Mouse (Mus musculus): ENCODE data around the gene Apip. TPM values are rescaled to one million over a fixed set of nuclear protein-coding genes. Genes with fewer than 3 reads are reported as not detected.

The Apip gene
- total RNA-seq (2012; rRNA removed), result 18.1 and 27.9 TPM in 2 replicates

GRCm38 (mm10) chr2:103073219-103073982 is at the start of gene Apip, which contains the start of gene Pdhx:
Gene Apip, plus strand, starts transcription at chr2:103073675.
Gene Pdhx, minus strand, starts transcription at chr2:103073513.
- Histone ChIP-seq H3K36me3 (ENCODE audit: control insufficient read depth, insufficient read depth, low read length, poor library complexity, severe bottlenecking) (no peaks in the 10 kb centered on the region), H3K4me1 (ENCODE audit: control insufficient read depth in 2 of 2, insufficient read depth in 2 of 2, low read length in 2 of 2, poor library complexity in 1 of 2) (0 out of 4 replicates have a peak, but pooled peaks cover 0 to 2% of the 10 kb centered on the region in 2 experiments), H3K9ac (ENCODE audit: insufficient read depth, low read depth, low read length, poor library complexity, severe bottlenecking) (peak within 1 kb of the TSS; percentile 96), H3K9me3 (ENCODE audit: control insufficient read depth, insufficient read depth, low read depth, low read length) (no peaks in the 10 kb centered on the region), H3K27ac (ENCODE audit: insufficient read depth, low read depth, low read length, poor library complexity, severe bottlenecking) (peak within 1 kb of the TSS; percentile 61), H3K4me3 (ENCODE audit: insufficient read depth in 1 of 2, low read depth in 1 of 2, low read length in 2 of 2, poor library complexity in 1 of 2, severe bottlenecking in 1 of 2) (peak within 1 kb of the TSS; percentile 94 to 100)
- in situ Hi-C loops (cut with MboI; ENCODE audit: low sequenced_read_pairs in 2 of 2, unreplicated experiment in 2 of 2), result no loop called here
- TF ChIP-seq HCFC1 (IDR thresholded peaks at IDR 0.05; ENCODE audit: borderline replicate concordance, insufficient read depth, low read length), result 0 out of 2 replicates have a peak, but pooled peaks have one; percentile 40
- TF ChIP-seq ZC3H11A (IDR thresholded peaks at IDR 0.05; ENCODE audit: borderline replicate concordance, low read depth, low read length), result no peak
- no peak for TF ChIP-seq MAFK (IDR thresholded peaks at IDR 0.05; ENCODE audit: insufficient read depth, low read depth, low read length)
- TF ChIP-seq ZNF384 (IDR thresholded peaks at IDR 0.05; ENCODE audit: low read depth, low read length), result no peak
- DNase-seq (ENCODE audit: low read depth, low spot score), result peak; percentile 98

DNA sequence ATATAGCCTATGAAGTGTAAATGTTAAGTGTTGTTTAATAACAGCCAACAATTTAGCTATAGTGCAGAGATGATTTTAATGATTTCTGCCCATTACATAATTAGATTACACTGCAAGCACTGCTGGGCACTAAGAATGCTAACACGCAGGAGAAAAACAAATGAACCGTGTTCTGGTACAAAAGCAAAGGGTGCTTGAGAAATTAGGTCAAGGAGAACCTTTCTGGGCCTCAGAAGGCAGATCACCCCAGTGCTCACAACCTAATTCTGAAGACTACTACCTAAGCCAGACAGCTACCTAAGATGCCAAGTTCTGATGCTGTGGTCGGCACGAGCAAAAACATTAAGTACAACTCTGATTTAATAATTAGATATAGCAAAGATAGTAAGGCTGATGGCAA is 35.6 kb upstream of the Apip start:
- H3K9me3 ChIP-seq (ENCODE audit: control insufficient read depth, insufficient read depth, low read depth, low read length), result no peaks in the 10 kb centered on the region
- no peaks in the 10 kb centered on the region for H3K4me1 ChIP-seq (ENCODE audit: control insufficient read depth in 2 of 2, insufficient read depth in 2 of 2, low read length in 2 of 2, poor library complexity in 1 of 2)
- TF ChIP-seq CHD2 (IDR thresholded peaks at IDR 0.05; ENCODE audit: low read depth, low read length), result no peak
- no peak for TF ChIP-seq HCFC1 (IDR thresholded peaks at IDR 0.05; ENCODE audit: borderline replicate concordance, insufficient read depth, low read length)
- TF ChIP-seq ZNF384 (IDR thresholded peaks at IDR 0.05; ENCODE audit: low read depth, low read length), result no peak
- TF ChIP-seq ZC3H11A (IDR thresholded peaks at IDR 0.05; ENCODE audit: borderline replicate concordance, low read depth, low read length), result no peak
- TF ChIP-seq MAFK (IDR thresholded peaks at IDR 0.05; ENCODE audit: insufficient read depth, low read depth, low read length), result no peak
- H3K36me3 ChIP-seq (ENCODE audit: control insufficient read depth, insufficient read depth, low read length, poor library complexity, severe bottlenecking), result peaks cover 2% of the 10 kb centered on the region
- in situ Hi-C loops (cut with MboI; ENCODE audit: low sequenced_read_pairs in 2 of 2, unreplicated experiment in 2 of 2), result no loop called here
- no peak for DNase-seq (ENCODE audit: low read depth, low spot score)
- H3K27ac ChIP-seq (ENCODE audit: insufficient read depth, low read depth, low read length, poor library complexity, severe bottlenecking), result no peak overlapping the region
- no peak overlapping the region for H3K4me3 ChIP-seq (ENCODE audit: insufficient read depth in 1 of 2, low read depth in 1 of 2, low read length in 2 of 2, poor library complexity in 1 of 2, severe bottlenecking in 1 of 2)
- H3K9ac ChIP-seq (ENCODE audit: insufficient read depth, low read depth, low read length, poor library complexity, severe bottlenecking), result no peak overlapping the region

DNA sequence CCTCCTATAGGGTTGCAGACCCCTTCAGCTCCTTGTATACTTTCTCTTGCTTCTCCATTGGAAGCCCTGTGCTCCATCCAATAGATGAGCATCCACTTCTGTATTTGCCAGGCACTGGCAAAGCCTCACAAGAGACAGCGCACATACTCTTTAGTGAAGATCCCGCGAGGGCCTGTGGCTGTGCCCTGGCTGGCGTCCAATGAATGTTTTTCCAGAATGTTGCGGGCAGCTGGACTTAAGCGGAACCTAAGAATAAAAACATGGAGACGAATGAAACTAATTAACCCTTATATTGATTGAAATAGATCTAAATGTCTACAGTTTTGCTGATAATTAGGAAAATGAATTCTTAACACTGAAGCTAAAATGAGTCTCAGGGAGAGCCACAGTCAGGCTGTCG is 32.6 kb upstream of the Apip start:
- in situ Hi-C loops (cut with MboI; ENCODE audit: low sequenced_read_pairs in 2 of 2, unreplicated experiment in 2 of 2), result no loop called here
- TF ChIP-seq CHD2 (IDR thresholded peaks at IDR 0.05; ENCODE audit: low read depth, low read length) (no peak), MAFK (IDR thresholded peaks at IDR 0.05; ENCODE audit: insufficient read depth, low read depth, low read length) (no peak), HCFC1 (IDR thresholded peaks at IDR 0.05; ENCODE audit: borderline replicate concordance, insufficient read depth, low read length) (no peak), ZNF384 (IDR thresholded peaks at IDR 0.05; ENCODE audit: low read depth, low read length) (no peak), ZC3H11A (IDR thresholded peaks at IDR 0.05; ENCODE audit: borderline replicate concordance, low read depth, low read length) (no peak)
- no peaks in the 10 kb centered on the region for H3K4me1 ChIP-seq (ENCODE audit: control insufficient read depth in 2 of 2, insufficient read depth in 2 of 2, low read length in 2 of 2, poor library complexity in 1 of 2)
- H3K4me3 ChIP-seq (ENCODE audit: insufficient read depth in 1 of 2, low read depth in 1 of 2, low read length in 2 of 2, poor library complexity in 1 of 2, severe bottlenecking in 1 of 2), result no peak overlapping the region
- no peak overlapping the region for H3K27ac ChIP-seq (ENCODE audit: insufficient read depth, low read depth, low read length, poor library complexity, severe bottlenecking)
- DNase-seq (ENCODE audit: low read depth, low spot score), result no peak
- H3K36me3 ChIP-seq (ENCODE audit: control insufficient read depth, insufficient read depth, low read length, poor library complexity, severe bottlenecking), result peaks cover 2% of the 10 kb centered on the region; the same call in 1 of the 2 replicates
- no peaks in the 10 kb centered on the region for H3K9me3 ChIP-seq (ENCODE audit: control insufficient read depth, insufficient read depth, low read depth, low read length)
- H3K9ac ChIP-seq (ENCODE audit: insufficient read depth, low read depth, low read length, poor library complexity, severe bottlenecking), result no peak overlapping the region

GRCm38 (mm10) chr2:103045286-103045685 is 28.2 kb upstream of the Apip start:
- peaks cover 2% of the 10 kb centered on the region; the same call in 1 of the 2 replicates for H3K36me3 ChIP-seq (ENCODE audit: control insufficient read depth, insufficient read depth, low read length, poor library complexity, severe bottlenecking)
- H3K9ac ChIP-seq (ENCODE audit: insufficient read depth, low read depth, low read length, poor library complexity, severe bottlenecking), result no peak overlapping the region
- TF ChIP-seq CHD2 (IDR thresholded peaks at IDR 0.05; ENCODE audit: low read depth, low read length) (no peak), ZC3H11A (IDR thresholded peaks at IDR 0.05; ENCODE audit: borderline replicate concordance, low read depth, low read length) (no peak), ZNF384 (IDR thresholded peaks at IDR 0.05; ENCODE audit: low read depth, low read length) (no peak)
- H3K4me1 ChIP-seq (ENCODE audit: control insufficient read depth in 2 of 2, insufficient read depth in 2 of 2, low read length in 2 of 2, poor library complexity in 1 of 2), result no peaks in the 10 kb centered on the region
- H3K27ac ChIP-seq (ENCODE audit: insufficient read depth, low read depth, low read length, poor library complexity, severe bottlenecking), result no peak overlapping the region
- DNase-seq (ENCODE audit: low read depth, low spot score), result no peak
- H3K9me3 ChIP-seq (ENCODE audit: control insufficient read depth, insufficient read depth, low read depth, low read length), result no peaks in the 10 kb centered on the region
- H3K4me3 ChIP-seq (ENCODE audit: insufficient read depth in 1 of 2, low read depth in 1 of 2, low read length in 2 of 2, poor library complexity in 1 of 2, severe bottlenecking in 1 of 2), result no peak overlapping the region
- in situ Hi-C loops (cut with MboI; ENCODE audit: low sequenced_read_pairs in 2 of 2, unreplicated experiment in 2 of 2), result no loop called here
